ENCODE assay signal across 8 mouse cellular contexts in the genomic region with DNA sequence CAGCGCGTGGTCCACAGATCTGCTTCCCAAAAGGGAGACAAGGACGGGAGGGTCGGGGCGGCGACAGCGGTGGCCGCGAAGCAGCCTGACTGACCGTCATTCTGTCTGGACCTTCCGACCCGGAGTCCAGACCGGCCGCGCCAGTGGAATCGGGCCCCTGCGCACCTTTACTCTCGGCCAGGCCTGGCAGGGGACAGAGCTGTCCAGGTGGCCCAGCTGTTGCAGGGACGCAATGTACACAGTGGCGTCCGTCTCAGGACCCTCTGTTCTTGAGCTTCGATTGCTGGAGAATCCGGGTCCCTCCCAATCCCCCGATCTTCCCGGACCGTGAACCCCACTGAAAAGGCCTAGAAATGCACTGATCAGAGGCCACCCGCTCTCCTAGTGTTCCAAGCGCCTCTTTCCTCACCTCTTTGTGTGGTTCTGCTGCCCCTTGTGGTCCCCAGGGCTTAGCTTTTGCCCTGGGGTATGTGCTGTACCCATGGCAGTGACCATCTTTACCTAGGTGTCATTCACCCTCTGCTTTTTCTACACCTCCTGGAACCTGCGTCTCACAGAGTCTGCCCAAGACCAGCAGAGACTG. TPM values are rescaled to one million over a fixed set of nuclear protein-coding genes. Genes with fewer than 3 reads are reported as not detected.
A peak's percentile ranks its signal among the peaks of the same experiment; 100 is the strongest.
DNase-seq lines count a peak whose midpoint lies in the region; ATAC-seq and TF ChIP-seq lines count a peak whose summit lies in the region.

No protein-coding gene starts in this region.

- peak overlapping the region; percentile 60 for H3K9ac ChIP-seq in kidney, embryonic 15.5 days
- peak overlapping the region; percentile 58 for H3K9ac ChIP-seq in hindbrain, embryonic 16.5 days (ENCODE audit: low read depth, low read length)

- peak; percentile 30; the same call in 1 of the 2 replicates for ATAC-seq in kidney, embryonic 15.5 days (replicated peaks; ENCODE audit: low FRiP score)
- no peak for ATAC-seq in hindbrain, embryonic 16.5 days
- ATAC-seq in inflammation-experienced regulatory T-cells, adult 6 months, result no peak

- no peaks in the 10 kb centered on the region for H3K36me3 ChIP-seq in kidney, embryonic 15.5 days
- no peaks in the 10 kb centered on the region for H3K36me3 ChIP-seq in hindbrain, embryonic 16.5 days (ENCODE audit: control insufficient read depth, insufficient read depth, low read length)
- no peaks in the 10 kb centered on the region for H3K36me3 ChIP-seq in midbrain, embryonic 10.5 days

- no peak for TF ChIP-seq POLR2A in cortical plate, adult 2 months (IDR thresholded peaks at IDR 0.05; ENCODE audit: extremely low read depth, insufficient read depth, low read length)

- WGBS in kidney, embryonic 15.5 days, result 7% methylated on average over 29 of the region's 29 CpGs
- 6% methylated on average over 28 of the region's 29 CpGs for WGBS in hindbrain, embryonic 16.5 days
- WGBS in midbrain, embryonic 10.5 days, result 3% methylated on average over 28 of the region's 29 CpGs

- no peak for DNase-seq in kidney, adult 11 months
- DNase-seq in midbrain, embryonic 10.5 days (ENCODE audit: low spot score), result no peak
- no peak for DNase-seq in frontal cortex, postnatal 14 days (ENCODE audit: low spot score in 2 of 2)
- DNase-seq in right cerebral cortex, postnatal 14 days, result no peak

- H3K27me3 ChIP-seq in kidney, embryonic 15.5 days, result peaks cover 32% of the 10 kb centered on the region
- peaks cover 36% of the 10 kb centered on the region for H3K27me3 ChIP-seq in hindbrain, embryonic 16.5 days (replicated peaks; ENCODE audit: control insufficient read depth, insufficient read depth, low read length)
- peaks cover 79% of the 10 kb centered on the region for H3K27me3 ChIP-seq in midbrain, embryonic 10.5 days (ENCODE audit: low read depth, poor library complexity, severe bottlenecking)

- H3K9me3 ChIP-seq in kidney, embryonic 15.5 days (replicated peaks), result no peaks in the 10 kb centered on the region
- H3K9me3 ChIP-seq in hindbrain, embryonic 16.5 days (ENCODE audit: control insufficient read depth, low read length), result no peaks in the 10 kb centered on the region
- H3K9me3 ChIP-seq in midbrain, embryonic 10.5 days (replicated peaks), result no peaks in the 10 kb centered on the region

- H3K27ac ChIP-seq in kidney, embryonic 15.5 days, result no peak overlapping the region
- peak overlapping the region; percentile 73 for H3K27ac ChIP-seq in cortical plate, adult 2 months (ENCODE audit: insufficient read depth, low read length)
- H3K27ac ChIP-seq in hindbrain, embryonic 16.5 days (ENCODE audit: low read depth, low read length), result no peak overlapping the region
- H3K27ac ChIP-seq in midbrain, embryonic 10.5 days (replicated peaks), result peak overlapping the region; percentile 68

- H3K4me1 ChIP-seq in kidney, embryonic 15.5 days, result peaks cover 23% of the 10 kb centered on the region
- no peaks in the 10 kb centered on the region for H3K4me1 ChIP-seq in cortical plate, adult 2 months (ENCODE audit: control insufficient read depth, insufficient read depth, low read length)
- peaks cover 5% of the 10 kb centered on the region for H3K4me1 ChIP-seq in hindbrain, embryonic 16.5 days (ENCODE audit: control insufficient read depth, insufficient read depth, low read depth, low read length)
- peaks cover 19% of the 10 kb centered on the region for H3K4me1 ChIP-seq in midbrain, embryonic 10.5 days

- peak overlapping the region; percentile 97 for H3K4me2 ChIP-seq in kidney, embryonic 15.5 days
- H3K4me2 ChIP-seq in hindbrain, embryonic 16.5 days (ENCODE audit: low read length), result peak overlapping the region; percentile 80

- peak overlapping the region; percentile 58 for H3K4me3 ChIP-seq in kidney, embryonic 15.5 days (replicated peaks)
- H3K4me3 ChIP-seq in cortical plate, adult 2 months (ENCODE audit: insufficient read depth, low read length), result peak overlapping the region; percentile 63
- peak overlapping the region; percentile 45 for H3K4me3 ChIP-seq in hindbrain, embryonic 16.5 days (ENCODE audit: low read length)
- H3K4me3 ChIP-seq in midbrain, embryonic 10.5 days, result peak overlapping the region; percentile 65

- no peak for TF ChIP-seq CTCF in cortical plate, adult 2 months (IDR thresholded peaks at IDR 0.05; ENCODE audit: extremely low read depth, insufficient read depth, low read length)

RNA-seq across cellular contexts. Expression of gene Shroom1, which starts 0.5 kb away (rescaled TPM):
- 1.7 and 2.3 TPM in 2 replicates for polyA plus RNA-seq in kidney, embryonic 15.5 days (2015; fragmentation: Nextera tagmentation; extraction: Ambion mirVana)
- 6.5 and 6.8 TPM in 2 replicates for polyA plus RNA-seq in cortical plate, adult 2 months (2012; rRNA removed)
- 3.2 and 3.6 TPM in 2 replicates for polyA plus RNA-seq in hindbrain, embryonic 16.5 days (2015; fragmentation: Nextera tagmentation; extraction: Ambion mirVana)
- polyA plus RNA-seq in midbrain, embryonic 10.5 days (2016; fragmentation: Nextera tagmentation; extraction: Ambion mirVana), result 1.8 and 2.1 TPM in 2 replicates
- polyA plus RNA-seq in inflammation-experienced regulatory T-cells, adult 6 months (2017; shearing (Covaris generic)), result under 1 TPM in 1 of 3 experiments, not detected in 2; 0.10 TPM

RNA-seq across cellular contexts. Expression of gene Gm10447, which starts 0.6 kb away (rescaled TPM):
- polyA plus RNA-seq in kidney, embryonic 15.5 days (2015; fragmentation: Nextera tagmentation; extraction: Ambion mirVana), result not detected in 2 replicates
- 0.04 and 0.10 TPM in 2 replicates for polyA plus RNA-seq in cortical plate, adult 2 months (2012; rRNA removed)
- not detected in 2 replicates for polyA plus RNA-seq in hindbrain, embryonic 16.5 days (2015; fragmentation: Nextera tagmentation; extraction: Ambion mirVana)
- not detected in 2 replicates for polyA plus RNA-seq in midbrain, embryonic 10.5 days (2016; fragmentation: Nextera tagmentation; extraction: Ambion mirVana)
- polyA plus RNA-seq in inflammation-experienced regulatory T-cells, adult 6 months (2017; shearing (Covaris generic)), result not detected

RNA-seq across cellular contexts. Expression of gene Gm9837, which starts 12.8 kb away (rescaled TPM):
- polyA plus RNA-seq in kidney, embryonic 15.5 days (2015; fragmentation: Nextera tagmentation; extraction: Ambion mirVana), result not detected in 2 replicates
- polyA plus RNA-seq in cortical plate, adult 2 months (2012; rRNA removed), result not detected in 2 replicates
- polyA plus RNA-seq in hindbrain, embryonic 16.5 days (2015; fragmentation: Nextera tagmentation; extraction: Ambion mirVana), result not detected in 2 replicates
- not detected in 2 replicates for polyA plus RNA-seq in midbrain, embryonic 10.5 days (2016; fragmentation: Nextera tagmentation; extraction: Ambion mirVana)
- polyA plus RNA-seq in inflammation-experienced regulatory T-cells, adult 6 months (2017; shearing (Covaris generic)), result not detected

RNA-seq across cellular contexts. Expression of gene Gm9945, which starts 22.5 kb away (rescaled TPM):
- not detected in 2 replicates for polyA plus RNA-seq in kidney, embryonic 15.5 days (2015; fragmentation: Nextera tagmentation; extraction: Ambion mirVana)
- polyA plus RNA-seq in cortical plate, adult 2 months (2012; rRNA removed), result 0.48 and 0.81 TPM in 2 replicates
- 0.34 TPM in 1 of 2 replicates, not detected in the other for polyA plus RNA-seq in hindbrain, embryonic 16.5 days (2015; fragmentation: Nextera tagmentation; extraction: Ambion mirVana)
- not detected in 2 replicates for polyA plus RNA-seq in midbrain, embryonic 10.5 days (2016; fragmentation: Nextera tagmentation; extraction: Ambion mirVana)
- polyA plus RNA-seq in inflammation-experienced regulatory T-cells, adult 6 months (2017; shearing (Covaris generic)), result not detected

RNA-seq across cellular contexts. Expression of gene Sowaha, which starts 22.6 kb away (rescaled TPM):
- polyA plus RNA-seq in kidney, embryonic 15.5 days (2015; fragmentation: Nextera tagmentation; extraction: Ambion mirVana), result 0.23 and 0.32 TPM in 2 replicates
- 54.0 and 56.1 TPM in 2 replicates for polyA plus RNA-seq in cortical plate, adult 2 months (2012; rRNA removed)
- 1.5 TPM in 2 replicates for polyA plus RNA-seq in hindbrain, embryonic 16.5 days (2015; fragmentation: Nextera tagmentation; extraction: Ambion mirVana)
- 0.19 and 0.26 TPM in 2 replicates for polyA plus RNA-seq in midbrain, embryonic 10.5 days (2016; fragmentation: Nextera tagmentation; extraction: Ambion mirVana)
- polyA plus RNA-seq in inflammation-experienced regulatory T-cells, adult 6 months (2017; shearing (Covaris generic)), result not detected

Comparison
In these comparisons a context has a peak if more than half of its experiments do, and no peak if none do; other contexts are left out.
1. H3K27ac ChIP-seq: peak in cortical plate, adult 2 months (single experiment) and midbrain, embryonic 10.5 days (single experiment); none in kidney, embryonic 15.5 days (single experiment) and hindbrain, embryonic 16.5 days (single experiment).
2. Peak in every context shown above with its lines, with median percentiles within 50 percentile points of each other: H3K4me3 ChIP-seq.